Mouse (Mus musculus) erythroid progenitor cell, adult 5-6 weeks (primary cell): ENCODE measurements around the gene Klhl25. TPM values are rescaled to one million over a fixed set of nuclear protein-coding genes. Genes with fewer than 3 reads are reported as not detected.
A peak's percentile ranks its signal among the peaks of the same experiment; 100 is the strongest.
"Not testable (repeated sequence)": the region's sequence is repeated elsewhere in the genome, so short reads cannot be mapped to it uniquely, and the experiment has no call there.

Experiments
- ATAC-seq: replicated peaks from 2 replicates; pipeline ENCODE4 v1.8.0; 2016; ENCODE audit warnings: moderate number of reproducible peaks, mild to moderate bottlenecking, moderate TSS enrichment, inconsistent platforms; ENCODE audit not compliant: poor library complexity, low FRiP score, severe bottlenecking
- total RNA-seq, 2 experiments: library from RNA; stranded (forward) in 1 of 2; stranded (reverse) in 1 of 2; fragments of 150-400 nt in 1 of 2; fragments of 186-747, 209-891 nt in 1 of 2; gene quantifications; 2 replicates each; pipeline versions ENCODE4 v1.2.3 to v1.2.4; 2015 to 2017; ENCODE audit warnings: low replicate concordance in 2 of 2

The Klhl25 gene
- total RNA-seq, 2 experiments from 2014 or later = 28.1 to 41.9 TPM

DNA sequence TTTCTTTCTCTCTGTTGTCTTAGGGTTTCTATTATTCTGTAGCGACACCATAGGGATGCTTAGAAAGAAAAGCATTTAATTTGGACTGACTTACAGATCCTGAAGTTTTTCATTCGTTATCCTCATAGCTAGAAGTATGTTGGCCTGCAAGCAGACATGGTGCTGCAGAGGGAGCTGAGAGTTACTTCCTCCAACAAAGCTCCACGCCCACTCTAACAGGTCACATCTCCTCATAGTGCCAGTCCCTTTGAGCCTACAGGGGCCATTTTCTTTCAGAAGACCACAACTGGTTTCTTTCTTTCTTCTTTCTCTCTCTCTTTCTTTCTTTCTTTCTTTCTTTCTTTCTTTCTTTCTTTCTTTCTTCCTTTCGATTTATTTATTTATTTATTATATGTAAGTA is 8.0 kb upstream of the Klhl25 start:
- no peak for ATAC-seq

GRCm38 (mm10) chr7:75842306-75842705 is 5.8 kb upstream of the Klhl25 start:
- no peak for ATAC-seq

DNA sequence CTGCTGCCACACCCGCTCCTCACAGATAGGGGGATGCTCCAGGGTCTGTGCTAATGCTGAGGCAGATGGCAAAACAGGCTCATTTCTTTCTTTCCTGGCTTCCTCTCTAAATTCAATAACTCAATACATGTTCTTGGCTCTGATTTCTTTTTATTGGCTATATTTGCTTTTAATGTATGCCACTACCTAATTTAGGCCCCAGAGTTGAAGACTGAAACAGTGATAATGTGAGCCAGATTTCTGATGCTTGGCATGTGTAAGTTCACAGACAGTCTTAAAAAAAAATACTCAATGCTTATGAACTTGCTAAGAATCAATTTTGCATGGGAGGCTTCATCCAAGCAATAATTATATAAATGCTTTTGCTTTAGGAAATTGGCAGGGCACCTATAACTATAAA is 2.2 kb upstream of the Klhl25 start:
- no peak for ATAC-seq

GRCm38 (mm10) chr7:75846942-75847341 is 1.2 kb upstream of the Klhl25 start:
- ATAC-seq = no peak

- ATAC-seq = no peak
These were observed 621 bp upstream of the Klhl25 start for GRCm38 (mm10) chr7:75847489-75847888.

DNA sequence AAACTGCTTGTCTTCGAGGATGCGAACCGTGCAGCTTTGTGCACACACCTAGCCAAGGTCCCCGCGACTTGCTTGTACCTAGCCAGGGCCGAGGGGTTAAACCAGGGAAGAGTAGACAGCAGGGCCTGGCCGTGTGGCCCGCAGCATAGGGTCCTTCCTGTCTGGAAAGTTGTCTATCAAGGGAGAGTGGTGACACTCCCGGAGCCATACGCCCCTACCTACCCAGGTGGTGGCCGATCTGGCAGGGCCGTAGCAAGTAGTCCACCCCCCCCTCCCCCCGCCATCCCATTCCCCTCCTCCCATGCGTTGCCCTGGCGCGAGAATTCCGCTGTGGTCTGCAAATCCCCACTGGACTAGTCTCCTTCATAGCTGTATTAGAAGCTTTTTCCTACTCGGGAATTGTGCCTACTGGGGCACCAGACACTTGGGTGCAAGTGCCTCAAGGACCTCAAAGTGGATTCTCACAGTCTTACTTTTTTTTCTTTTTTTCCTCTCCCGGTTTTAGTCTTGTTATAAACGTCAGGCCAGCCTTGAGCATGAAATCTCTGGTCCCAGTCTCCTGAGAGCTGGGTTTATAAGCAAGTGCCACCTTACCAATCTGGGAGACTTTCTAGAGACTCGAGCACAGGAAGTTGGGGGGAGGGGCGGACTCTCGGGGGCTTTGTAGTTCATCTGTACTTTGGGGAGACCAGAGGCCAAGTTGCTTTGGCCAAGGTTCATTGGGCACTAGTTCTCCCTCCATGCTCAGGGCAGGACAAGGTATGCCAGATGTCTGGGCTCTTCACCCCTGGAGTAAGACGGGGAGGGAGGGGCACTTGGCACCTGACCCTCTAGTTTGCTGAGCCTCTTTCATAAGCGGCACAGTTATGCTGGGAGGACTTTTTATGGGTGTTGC is 913 bp downstream of the Klhl25 start:
- ATAC-seq = 0 out of 2 replicates have a peak, but pooled peaks have one; percentile 11

DNA sequence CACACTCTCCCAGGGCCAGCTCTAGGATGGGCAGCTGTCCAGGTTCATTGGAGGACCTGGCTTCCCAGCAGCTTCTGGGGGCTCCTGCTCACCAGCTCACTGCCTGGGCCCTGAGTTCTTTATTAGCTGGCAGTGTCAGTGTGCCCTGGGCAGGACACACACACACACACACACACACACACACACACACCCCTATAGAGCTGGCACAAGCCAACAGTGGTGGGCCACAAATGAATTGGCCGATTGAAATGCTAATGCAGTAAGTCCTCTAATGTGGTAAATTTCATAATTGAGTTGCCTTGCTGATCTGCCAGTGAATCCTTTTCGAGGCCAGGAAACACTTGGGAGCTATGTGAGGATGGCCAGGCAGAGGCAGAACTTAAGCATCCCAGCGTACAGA is 2.3 kb downstream of the Klhl25 start:
- not testable (repeated sequence) for ATAC-seq

DNA sequence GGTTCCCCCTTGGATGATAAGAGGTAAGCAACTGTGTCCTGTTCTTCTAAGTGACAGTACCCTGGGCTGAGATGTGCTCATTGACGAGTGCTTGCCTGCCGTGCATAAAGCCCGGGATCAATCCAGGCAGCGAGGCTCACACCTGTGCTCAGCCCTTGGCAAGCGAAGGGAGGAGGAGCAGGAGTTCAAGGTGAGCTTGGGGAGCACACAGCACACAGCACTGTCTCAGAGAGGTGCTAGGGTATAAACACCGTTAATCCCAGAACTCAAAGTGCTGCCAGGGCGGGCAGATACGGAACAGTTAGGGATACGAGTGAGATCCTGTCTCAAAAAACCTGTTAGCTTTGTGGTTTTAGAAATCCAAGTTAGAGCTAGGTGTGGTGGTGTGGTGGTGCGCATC is 3.2 kb downstream of the Klhl25 start:
- no peak for ATAC-seq

GRCm38 (mm10) chr7:75852363-75852762 is 4.3 kb downstream of the Klhl25 start:
- no peak for ATAC-seq

- no peak for ATAC-seq
These were observed 5.2 kb downstream of the Klhl25 start for GRCm38 (mm10) chr7:75853171-75853830.

GRCm38 (mm10) chr7:75854231-75854925 is 6.3 kb downstream of the Klhl25 start:
- ATAC-seq = no peak

DNA sequence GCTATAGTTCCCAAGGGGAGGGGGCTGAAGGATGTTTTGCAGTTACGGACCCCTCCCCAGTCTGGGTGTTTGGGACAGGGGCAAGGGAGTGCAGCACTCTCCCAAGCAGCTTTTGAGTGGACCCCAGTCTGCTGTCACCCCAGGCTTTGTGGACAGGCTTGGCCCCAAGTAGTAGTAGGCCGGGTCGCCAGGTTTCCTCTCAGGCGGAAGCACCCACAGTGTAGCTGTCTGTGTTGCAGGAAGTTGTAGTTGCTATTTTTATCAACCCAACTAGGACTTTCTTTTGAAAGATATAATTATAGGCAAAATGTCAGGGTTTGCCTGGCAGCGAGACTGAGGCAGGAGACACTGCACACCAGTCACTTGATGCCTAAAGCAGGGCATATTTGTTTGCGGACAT is 6.9 kb downstream of the Klhl25 start:
- ATAC-seq = no peak

DNA sequence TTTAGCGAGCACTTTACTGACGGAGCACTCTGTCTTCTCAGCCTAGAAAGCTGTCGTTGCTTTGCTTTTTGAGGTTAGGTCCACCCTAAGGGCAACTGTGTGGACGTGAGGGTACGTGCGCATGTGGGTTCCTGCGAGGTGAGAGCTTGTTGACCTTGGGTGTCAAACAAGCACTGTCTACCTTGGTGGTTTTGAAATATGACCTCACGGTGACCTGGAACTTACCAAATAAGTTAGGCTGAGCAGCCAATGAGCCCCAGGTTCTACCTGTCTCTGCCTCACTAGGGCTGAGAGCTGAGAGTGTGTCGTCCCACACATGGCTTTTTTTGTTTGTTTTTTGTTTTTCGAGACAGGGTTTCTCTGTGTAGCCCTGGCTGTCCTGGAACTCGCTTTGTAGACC is 8.1 kb downstream of the Klhl25 start:
- no peak for ATAC-seq

DNA sequence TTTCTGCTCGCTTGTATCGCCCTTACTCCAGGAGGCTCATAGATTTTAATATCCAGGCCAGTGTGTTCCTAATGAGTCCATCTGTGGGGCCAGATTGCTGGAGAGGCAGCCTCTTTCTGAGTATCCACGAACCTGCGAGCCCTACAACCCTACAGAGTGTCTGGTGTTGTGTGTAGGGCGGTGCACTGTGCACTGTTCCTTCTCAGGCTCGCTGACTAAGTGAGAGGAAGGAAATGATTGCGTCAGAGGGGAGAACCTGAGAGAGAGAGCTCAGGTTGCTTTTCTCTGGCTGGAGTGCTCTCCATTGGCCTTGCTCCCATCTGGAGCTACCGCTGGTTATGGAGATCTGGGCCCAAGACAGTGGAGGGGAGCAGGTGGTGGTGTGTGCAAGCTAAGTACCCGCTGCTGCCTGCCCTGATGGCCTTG is 11.7 kb downstream of the Klhl25 start:
- ATAC-seq = no peak

DNA sequence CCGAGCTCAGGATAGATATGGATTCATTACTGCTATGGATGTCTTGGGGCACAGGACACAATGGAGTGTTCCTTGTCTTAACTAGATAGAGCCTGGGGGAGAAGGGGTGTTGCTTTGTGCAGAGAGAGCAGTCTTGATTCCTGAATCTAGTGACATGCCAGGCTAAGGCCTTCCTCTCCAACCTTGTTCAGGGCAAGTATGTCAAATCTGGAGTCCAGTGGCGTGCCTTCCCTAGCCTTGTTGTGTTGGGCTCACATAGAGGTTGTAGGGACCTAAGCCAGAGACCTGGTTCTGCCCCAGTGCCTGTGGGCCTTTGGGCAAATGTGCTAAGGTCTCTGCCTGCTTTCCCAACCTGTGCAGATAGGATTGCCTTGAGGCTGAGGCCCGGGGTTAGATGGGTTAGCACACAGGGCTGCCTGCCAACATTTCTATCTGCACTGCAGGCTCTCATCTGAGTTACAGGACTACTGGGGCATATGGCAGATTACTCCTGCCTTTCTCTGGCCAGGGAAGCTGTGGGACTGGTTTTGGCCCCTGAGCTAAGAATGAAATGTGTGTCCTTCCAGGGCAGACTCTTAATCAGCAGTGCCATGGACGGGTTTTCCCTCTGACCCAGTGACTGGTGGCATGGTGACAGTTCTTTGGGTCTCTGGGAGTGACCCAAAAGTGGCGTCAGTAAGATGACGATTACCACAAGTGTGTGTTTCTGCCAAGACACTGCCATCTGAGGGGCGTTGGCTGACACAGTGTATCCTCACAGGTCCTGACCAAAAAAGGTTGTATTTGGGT is 13.7 kb downstream of the Klhl25 start:
- peak; percentile 60 for ATAC-seq

- ATAC-seq = peak; percentile 60
These were observed 14.3 kb downstream of the Klhl25 start for GRCm38 (mm10) chr7:75862427-75862781.

GRCm38 (mm10) chr7:75863248-75863911 is 15.3 kb downstream of the Klhl25 start:
- peak; percentile 80 for ATAC-seq

DNA sequence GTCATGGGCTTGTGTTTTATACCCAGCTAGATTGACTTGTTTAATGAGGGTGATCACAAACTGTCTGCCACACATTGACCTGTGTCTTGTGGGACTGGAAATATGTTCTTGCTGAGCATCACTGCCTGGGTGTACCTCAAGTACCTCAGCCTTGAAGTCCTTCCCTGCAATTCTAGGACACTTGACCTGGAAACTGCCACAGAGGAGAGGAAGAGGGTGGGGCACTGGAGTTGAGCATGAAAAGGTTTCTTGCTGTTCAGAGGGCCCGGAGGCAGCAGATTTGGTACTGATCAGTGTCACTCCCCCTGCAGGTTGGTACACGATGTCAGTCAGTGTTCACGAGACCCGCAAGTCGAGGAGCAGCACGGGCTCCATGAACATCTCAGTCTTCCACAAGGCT is 16.9 kb downstream of the Klhl25 start:
- ATAC-seq = no peak

GRCm38 (mm10) chr7:75866557-75866956 is 18.4 kb downstream of the Klhl25 start:
- ATAC-seq = no peak
